Mouse (Mus musculus): ENCODE data around the gene Aldh3a1. TPM values are rescaled to one million over a fixed set of nuclear protein-coding genes. Genes with fewer than 3 reads are reported as not detected.
A peak's percentile ranks its signal among the peaks of the same experiment; 100 is the strongest.

Gene Aldh3a1
- total RNA-seq, 2 experiments from 2014 or later = 1.4 to 1.8 TPM

- DNase-seq (ENCODE audit: low spot score in 2 of 2) = no peak
These were observed 10.6 kb upstream of the Aldh3a1 start for GRCm38 (mm10) chr11:61196616-61197353.

- DNase-seq (ENCODE audit: low spot score in 2 of 2) = no peak
These were observed 9.4 kb upstream of the Aldh3a1 start for GRCm38 (mm10) chr11:61197935-61198334.

GRCm38 (mm10) chr11:61199620-61200362 lies 7.5 kb upstream of the Aldh3a1 start:
- no peak for DNase-seq (ENCODE audit: low spot score in 2 of 2)

GRCm38 (mm10) chr11:61202186-61202585 lies 5.2 kb upstream of the Aldh3a1 start:
- DNase-seq (ENCODE audit: low spot score in 2 of 2) = no peak

- no peak for DNase-seq (ENCODE audit: low spot score in 2 of 2)
These were observed 4.5 kb upstream of the Aldh3a1 start for GRCm38 (mm10) chr11:61202810-61203209.

GRCm38 (mm10) chr11:61205167-61205950 lies 2.0 kb upstream of the Aldh3a1 start:
- DNase-seq (ENCODE audit: low spot score in 2 of 2) = no peak

GRCm38 (mm10) chr11:61206136-61206535 lies 1.2 kb upstream of the Aldh3a1 start:
- DNase-seq (ENCODE audit: low spot score in 2 of 2) = no peak

- DNase-seq (ENCODE audit: low spot score in 2 of 2) = no peak
These were observed 979 bp downstream of the Aldh3a1 start for GRCm38 (mm10) chr11:61208316-61208715.

GRCm38 (mm10) chr11:61212102-61212501 lies 4.8 kb downstream of the Aldh3a1 start:
- no peak for DNase-seq (ENCODE audit: low spot score in 2 of 2)

GRCm38 (mm10) chr11:61215936-61216335 lies 8.6 kb downstream of the Aldh3a1 start:
- no peak for DNase-seq (ENCODE audit: low spot score in 2 of 2)

- peak in 1 of 2 experiments; percentile 29 for DNase-seq (ENCODE audit: low spot score in 2 of 2)
These were observed 13.0 kb downstream of the Aldh3a1 start for GRCm38 (mm10) chr11:61220156-61220881.

GRCm38 (mm10) chr11:61222007-61222406 lies 14.7 kb downstream of the Aldh3a1 start:
- DNase-seq (ENCODE audit: low spot score in 2 of 2) = no peak

- no peak for DNase-seq (ENCODE audit: low spot score in 2 of 2)
These were observed 15.8 kb downstream of the Aldh3a1 start for GRCm38 (mm10) chr11:61222971-61223745.

GRCm38 (mm10) chr11:61224234-61224744 lies 17.0 kb downstream of the Aldh3a1 start:
- no peak for DNase-seq (ENCODE audit: low spot score in 2 of 2)

GRCm38 (mm10) chr11:61224907-61225306 lies 17.6 kb downstream of the Aldh3a1 start:
- no peak for DNase-seq (ENCODE audit: low spot score in 2 of 2)

- no peak for DNase-seq (ENCODE audit: low spot score in 2 of 2)
These were observed 18.2 kb downstream of the Aldh3a1 start for GRCm38 (mm10) chr11:61225511-61225910.

GRCm38 (mm10) chr11:61225941-61226412 lies 18.6 kb downstream of the Aldh3a1 start:
- peak; percentile 42 to 57 for DNase-seq (ENCODE audit: low spot score in 2 of 2)

- DNase-seq (ENCODE audit: low spot score in 2 of 2) = no peak
These were observed 20.5 kb downstream of the Aldh3a1 start for GRCm38 (mm10) chr11:61227816-61228215.

- no peak for DNase-seq (ENCODE audit: low spot score in 2 of 2)
These were observed 21.1 kb downstream of the Aldh3a1 start for GRCm38 (mm10) chr11:61228406-61228805.

- DNase-seq (ENCODE audit: low spot score in 2 of 2) = peak; percentile 66 to 70
These were observed 24.0 kb downstream of the Aldh3a1 start for GRCm38 (mm10) chr11:61231329-61231728.

All from layer of hippocampus, postnatal 10 days (tissue).